Mouse (Mus musculus): Measurements from ENCODE around the gene 1700023F06Rik. TPM values are rescaled to one million over a fixed set of nuclear protein-coding genes. Genes with fewer than 3 reads are reported as not detected.

Gene 1700023F06Rik
- polyA plus RNA-seq, 1 experiment = 1.3 TPM

GRCm38 (mm10) chr11:103164391-103164790 lies 44.0 kb downstream of the 1700023F06Rik start:
- no peak for DNase-seq (ENCODE audit: low spot score)

- DNase-seq (ENCODE audit: low spot score) = no peak
These were observed 46.2 kb downstream of the 1700023F06Rik start for GRCm38 (mm10) chr11:103162132-103162531.

DNA sequence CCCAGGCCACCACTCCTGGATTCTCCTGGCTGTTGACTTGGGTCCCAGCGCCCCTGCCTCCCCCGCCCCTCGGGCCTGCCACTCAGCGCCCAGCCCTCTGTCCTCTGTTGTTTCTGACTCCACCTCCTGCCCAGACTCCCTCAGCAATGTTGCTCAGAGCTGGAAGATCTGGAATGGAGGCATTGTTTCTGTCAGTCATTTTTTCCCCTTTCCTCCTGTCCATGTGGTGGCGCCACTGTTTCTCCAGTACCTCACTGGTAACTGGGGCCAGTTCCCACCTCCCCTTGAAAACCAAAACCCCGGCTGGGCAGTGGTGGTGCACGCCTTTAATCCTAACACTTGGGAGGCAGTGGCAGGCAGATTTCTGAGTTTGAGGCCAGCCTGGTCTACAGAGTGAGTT lies 46.9 kb downstream of the 1700023F06Rik start:
- no peak for DNase-seq (ENCODE audit: low spot score)

DNA sequence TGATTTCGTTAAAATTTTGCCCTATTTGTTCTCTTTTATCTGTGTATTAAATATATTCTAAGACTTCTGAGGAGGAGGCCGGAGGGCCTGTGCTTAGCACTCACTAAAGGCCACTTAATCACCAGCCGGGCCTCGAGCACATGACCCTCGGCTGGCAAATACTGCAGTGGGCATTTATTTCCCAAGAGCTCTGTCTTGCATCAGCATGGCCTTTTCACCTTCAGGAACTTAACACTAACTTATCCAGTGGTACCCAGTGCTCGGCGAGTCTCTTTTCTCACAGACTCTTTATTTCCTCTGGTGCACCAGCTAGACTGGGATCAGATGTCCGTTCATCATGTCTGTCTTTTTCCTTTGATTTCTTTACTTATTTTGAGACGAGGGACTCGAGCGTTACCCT lies 47.6 kb downstream of the 1700023F06Rik start:
- no peak for DNase-seq (ENCODE audit: low spot score)

- peak; percentile 98 for DNase-seq (ENCODE audit: low spot score)
These were observed 49.5 kb downstream of the 1700023F06Rik start for GRCm38 (mm10) chr11:103158621-103159478.

GRCm38 (mm10) chr11:103149771-103150170 lies 58.6 kb downstream of the 1700023F06Rik start:
- no peak for DNase-seq (ENCODE audit: low spot score)

Other genes starting within 250 kb of the 1700023F06Rik start
- gene Nmt1, start 180.4 kb downstream of the 1700023F06Rik start, polyA plus RNA-seq (2012; rRNA removed) = 53.5 and 57.6 TPM in 2 replicates
- gene Dcakd, start 180.2 kb downstream of the 1700023F06Rik start, polyA plus RNA-seq (2012; rRNA removed) = 42.8 and 43.1 TPM in 2 replicates
- 30.9 and 36.8 TPM in 2 replicates for gene Plcd3, start 106.9 kb downstream of the 1700023F06Rik start, polyA plus RNA-seq (2012; rRNA removed)
- 59.4 and 76.0 TPM in 2 replicates for gene Acbd4, start 106.9 kb downstream of the 1700023F06Rik start, polyA plus RNA-seq (2012; rRNA removed)
- gene Hexim1, start 92.3 kb downstream of the 1700023F06Rik start, polyA plus RNA-seq (2012; rRNA removed) = 28.4 and 29.3 TPM in 2 replicates
- 4.1 and 4.5 TPM in 2 replicates for gene Hexim2, start 76.1 kb downstream of the 1700023F06Rik start, polyA plus RNA-seq (2012; rRNA removed)
- gene Fmnl1, start 37.5 kb downstream of the 1700023F06Rik start, polyA plus RNA-seq (2012; rRNA removed) = 6.4 and 6.6 TPM in 2 replicates
- not detected in 2 replicates for gene Spata32, start 9.9 kb upstream of the 1700023F06Rik start, polyA plus RNA-seq (2012; rRNA removed)
- 6.6 and 8.9 TPM in 2 replicates for gene Map3k14, start 58.9 kb upstream of the 1700023F06Rik start, polyA plus RNA-seq (2012; rRNA removed)
- gene Arhgap27, start 155.1 kb upstream of the 1700023F06Rik start, polyA plus RNA-seq (2012; rRNA removed) = 22.3 and 23.4 TPM in 2 replicates
- 15.7 and 16.6 TPM in 2 replicates for gene Plekhm1, start 204.1 kb upstream of the 1700023F06Rik start, polyA plus RNA-seq (2012; rRNA removed)